Mouse (Mus musculus) cerebellum, adult 8-10 months (tissue): ENCODE data around the gene Senp7.
A peak's percentile ranks its signal among the peaks of the same experiment; 100 is the strongest.
"Not testable (repeated sequence)": the region's sequence is repeated elsewhere in the genome, so short reads cannot be mapped to it uniquely, and the experiment has no call there.

ENCODE experiments used
- DNase-seq: peaks from one replicate; pipeline ENCODE4 v3.0.0; 2022

Senp7 gene

GRCm38 (mm10) chr16:56048038-56048437 is at the start of gene Senp7:
Gene Senp7, plus strand, starts transcription at chr16:56048338.
- not testable (repeated sequence) for DNase-seq

GRCm38 (mm10) chr16:56006798-56007197 is 41.3 kb upstream of the Senp7 start:
- no peak for DNase-seq

- DNase-seq: no peak
Measured at GRCm38 (mm10) chr16:56008862-56009261, 39.3 kb upstream of the Senp7 start.

GRCm38 (mm10) chr16:56012789-56013743 is 35.1 kb upstream of the Senp7 start:
- DNase-seq: no peak

DNA sequence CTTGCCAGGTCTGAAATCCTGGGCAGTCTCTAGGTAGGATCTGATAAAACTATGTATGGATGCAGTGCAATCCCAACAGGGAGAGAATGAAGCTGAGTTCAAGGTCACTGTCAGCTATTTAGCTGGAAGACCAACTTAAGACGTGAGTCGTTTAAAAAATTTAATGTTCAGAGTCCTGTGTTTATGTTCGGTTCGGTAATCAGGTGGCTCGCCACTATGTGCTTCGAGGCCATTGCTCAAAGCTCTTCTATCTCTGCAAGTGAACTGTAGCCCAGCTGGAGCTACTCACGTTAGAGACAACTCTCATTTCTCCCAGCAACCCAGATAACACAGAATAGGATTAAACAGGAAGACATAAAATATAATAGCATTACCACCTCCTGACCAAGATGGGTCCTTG is 34.1 kb upstream of the Senp7 start:
- no peak for DNase-seq

GRCm38 (mm10) chr16:56019660-56020059 is 28.5 kb upstream of the Senp7 start:
- no peak for DNase-seq

DNA sequence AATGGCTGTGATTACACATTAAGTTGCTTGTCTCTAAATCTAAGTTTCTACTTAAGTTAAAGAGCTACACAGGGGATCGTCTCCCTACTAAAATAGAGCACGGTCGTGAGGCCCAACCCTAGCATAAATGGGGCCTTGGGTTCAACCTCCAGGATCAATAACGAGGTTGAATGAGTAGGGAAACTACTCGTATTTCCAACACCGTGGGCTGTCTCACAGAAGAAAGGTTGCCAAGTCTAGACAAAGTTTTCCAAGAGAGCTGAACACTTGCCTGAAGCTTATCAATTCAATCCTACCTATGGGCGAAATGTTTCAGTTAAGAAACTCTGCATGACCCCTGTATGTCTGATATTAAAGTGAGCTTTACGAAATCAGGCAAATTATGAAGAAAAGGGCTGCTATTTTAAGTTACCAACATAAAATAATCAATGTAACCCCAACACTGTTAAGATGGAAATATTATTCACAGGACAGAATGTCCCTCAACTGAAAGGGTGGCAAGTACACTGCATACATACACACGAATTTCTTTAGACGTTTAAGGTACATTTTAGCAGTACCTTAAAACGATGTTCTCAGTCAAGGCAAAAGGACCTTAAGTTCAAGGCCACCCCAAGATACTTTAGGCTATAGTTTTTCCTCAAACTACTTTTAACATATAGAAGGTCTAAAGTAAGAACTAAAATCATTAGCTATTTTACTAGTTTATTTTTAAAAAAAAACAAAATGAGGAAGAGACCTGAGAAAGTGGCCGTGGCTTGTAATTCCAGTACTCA is 20.1 kb upstream of the Senp7 start:
- no peak for DNase-seq

DNA sequence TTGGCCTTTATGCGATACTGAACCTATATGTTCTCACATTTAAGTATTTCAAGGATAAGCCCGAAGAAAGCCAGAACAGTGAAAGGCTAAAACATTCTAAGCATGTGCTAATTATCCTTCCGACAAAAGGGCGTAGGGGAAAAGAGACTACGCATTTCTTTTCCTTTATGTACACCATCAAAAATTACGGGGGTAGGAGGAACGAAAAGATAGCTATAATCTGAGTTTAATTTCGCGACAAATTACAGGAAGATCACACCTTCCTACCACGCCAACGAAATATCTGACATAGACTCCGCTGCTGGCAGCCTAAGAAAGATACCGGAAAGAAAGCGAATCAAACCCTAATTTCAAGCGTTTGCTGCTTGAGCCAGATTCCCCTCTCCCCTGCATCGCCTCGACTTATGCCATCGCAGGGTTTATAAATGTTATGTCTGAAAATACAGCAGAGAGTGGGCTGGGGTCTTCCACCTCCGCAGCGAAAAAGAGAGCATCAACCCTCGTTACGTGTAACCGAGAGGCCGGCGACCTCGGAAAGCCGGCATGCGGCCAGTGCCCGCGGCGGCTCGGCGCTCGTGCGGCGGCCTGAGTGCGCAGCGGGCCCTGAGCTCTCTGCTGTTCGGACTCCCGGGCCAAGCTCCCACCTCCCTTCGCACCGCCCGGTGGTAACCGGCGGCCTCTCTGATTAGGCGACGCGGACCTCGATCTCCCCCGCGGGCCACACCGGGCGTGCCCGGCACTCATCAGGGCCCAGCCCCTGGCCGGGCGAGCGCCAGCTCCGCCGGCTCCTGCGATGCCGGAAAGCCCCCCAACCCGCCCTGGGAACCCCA is 19.2 kb upstream of the Senp7 start:
- no peak for DNase-seq

DNA sequence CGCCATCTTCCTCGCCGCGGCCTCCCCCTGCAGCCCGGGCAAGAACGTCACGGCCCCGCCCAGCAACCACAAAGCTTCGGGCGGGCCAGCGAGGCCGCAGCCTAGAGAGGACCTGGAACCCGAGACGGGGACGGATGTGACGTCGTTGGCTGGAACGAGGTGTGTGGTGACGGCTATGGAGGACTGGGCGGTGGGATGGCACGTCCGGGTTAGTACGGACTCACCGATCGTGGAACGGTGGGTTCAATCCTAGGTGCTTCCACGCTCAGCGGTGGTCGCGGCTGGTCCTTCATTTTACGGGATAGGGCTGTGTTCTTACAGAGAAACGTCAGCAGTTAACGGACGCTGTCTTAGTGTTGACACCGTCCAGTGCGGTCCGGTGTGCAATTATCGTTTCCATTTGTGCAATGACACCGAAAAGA is 18.5 kb upstream of the Senp7 start, which contains the start of gene Pcnp:
Pcnp (minus strand) TSS at position 79 of the 422 bp plus-strand sequence.
- peak; percentile 96 for DNase-seq

DNA sequence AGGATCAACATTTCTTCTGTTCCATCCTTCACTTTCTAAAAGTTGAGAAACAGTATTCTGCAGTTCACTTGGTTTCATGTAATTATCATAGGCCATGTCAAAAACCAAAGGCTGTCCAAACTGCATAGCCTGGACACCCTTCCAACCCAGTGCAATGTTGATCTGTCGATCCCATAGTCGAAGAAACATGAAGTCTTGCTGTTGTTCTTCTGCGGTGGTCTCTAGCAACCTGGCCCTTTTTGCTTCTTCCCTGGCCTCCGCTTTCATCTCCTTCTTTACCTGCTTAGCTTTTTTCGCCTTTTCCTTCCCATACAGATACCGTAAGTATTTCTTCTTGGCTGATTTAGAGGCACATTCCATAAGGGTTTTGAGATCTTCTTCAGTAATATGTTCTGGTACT is 13.6 kb upstream of the Senp7 start:
- no peak for DNase-seq

DNA sequence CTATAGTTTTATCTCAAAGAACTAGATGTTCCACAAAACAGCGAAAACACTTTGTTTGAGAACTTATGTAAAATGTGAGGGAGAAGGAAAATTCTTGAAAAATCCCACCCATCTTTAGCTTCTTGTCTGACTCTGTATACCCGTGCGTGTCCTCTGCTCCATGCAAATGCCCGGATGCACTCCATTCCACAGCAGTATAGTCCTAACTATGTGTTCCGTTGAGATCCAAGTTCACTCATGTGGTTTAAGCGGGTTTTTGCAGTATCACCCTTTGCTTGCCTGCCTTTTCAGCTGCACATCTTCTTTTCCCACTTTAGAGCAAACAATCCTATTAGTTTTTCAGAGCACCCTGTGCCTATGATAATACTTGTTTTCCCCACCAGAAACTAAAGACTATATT is 11.6 kb upstream of the Senp7 start:
- DNase-seq: no peak

GRCm38 (mm10) chr16:56037138-56038010 is 10.8 kb upstream of the Senp7 start, which contains the start of gene Trmt10c:
Gene Trmt10c, minus strand, starts transcription at chr16:56037819.
- peak; percentile 91 for DNase-seq

DNA sequence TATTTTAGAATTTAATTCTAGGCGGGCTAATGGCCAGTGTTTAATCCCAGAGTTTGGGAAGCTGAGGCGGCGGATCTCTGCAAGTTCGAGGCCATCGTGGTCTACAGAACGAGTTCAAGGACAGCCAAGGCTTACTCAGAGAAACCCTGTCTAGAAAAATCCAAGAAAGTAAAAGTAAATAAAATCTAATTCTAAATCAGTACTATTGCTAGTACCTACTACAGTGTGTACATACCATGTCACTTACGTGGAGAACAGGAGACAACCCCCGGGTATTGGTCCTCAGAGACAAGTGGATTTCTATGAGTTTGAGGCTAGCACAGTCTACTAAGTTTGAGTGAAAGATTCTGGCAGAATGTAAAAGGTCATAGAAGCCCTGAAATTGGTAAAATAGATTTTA is 10.0 kb upstream of the Senp7 start:
- DNase-seq: no peak

DNA sequence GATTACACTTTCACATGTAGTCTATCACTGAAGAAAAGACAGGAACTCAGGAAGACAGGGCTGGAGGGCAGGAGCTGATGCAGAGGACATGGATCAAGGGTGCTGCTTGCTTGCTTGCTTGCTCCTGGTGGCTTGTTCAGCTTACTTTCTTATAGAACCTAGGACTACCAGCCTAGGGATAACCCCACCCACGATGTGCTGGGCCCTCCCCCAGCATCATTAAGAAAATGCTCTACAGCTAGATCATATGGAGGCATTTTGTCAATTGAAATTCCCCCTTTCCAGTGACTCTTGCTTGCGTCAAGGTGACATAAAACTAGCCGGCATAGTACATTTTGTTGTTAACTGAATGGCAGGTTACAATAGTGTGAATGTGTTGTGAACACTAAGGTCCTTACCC is 7.8 kb downstream of the Senp7 start:
- no peak for DNase-seq

- DNase-seq: no peak
Measured at GRCm38 (mm10) chr16:56056944-56057590, 8.9 kb downstream of the Senp7 start.

- no peak for DNase-seq
Measured at GRCm38 (mm10) chr16:56058151-56058550, 10.0 kb downstream of the Senp7 start.

DNA sequence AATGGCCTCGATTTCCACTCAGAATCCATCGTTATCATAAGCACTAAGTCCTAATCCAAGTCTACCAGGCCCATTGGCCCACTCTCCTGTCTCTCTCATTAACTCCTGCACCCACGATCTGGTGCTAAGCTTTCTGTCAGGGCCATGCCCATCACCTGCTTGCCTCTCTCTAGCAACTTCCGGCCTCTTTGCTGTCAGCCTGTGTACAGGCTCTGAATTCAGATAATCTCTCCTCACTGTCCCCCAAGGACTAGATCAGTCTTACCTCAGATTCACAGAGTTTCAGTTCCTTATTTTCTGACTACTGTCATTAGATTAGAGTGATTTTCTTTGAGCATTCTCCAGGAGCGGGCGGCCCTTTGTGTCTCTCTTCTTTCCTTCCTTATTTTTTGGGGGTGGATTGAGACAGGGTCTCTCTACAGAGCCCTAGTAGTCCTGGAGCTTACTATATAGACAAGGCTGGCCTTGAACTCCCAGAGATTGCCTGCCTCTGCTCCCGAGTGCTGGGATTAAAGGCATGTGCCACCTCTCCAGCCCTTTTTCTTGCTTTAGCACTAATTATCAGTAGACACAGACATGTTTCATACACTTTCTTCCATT is 14.0 kb downstream of the Senp7 start:
- DNase-seq: no peak

DNA sequence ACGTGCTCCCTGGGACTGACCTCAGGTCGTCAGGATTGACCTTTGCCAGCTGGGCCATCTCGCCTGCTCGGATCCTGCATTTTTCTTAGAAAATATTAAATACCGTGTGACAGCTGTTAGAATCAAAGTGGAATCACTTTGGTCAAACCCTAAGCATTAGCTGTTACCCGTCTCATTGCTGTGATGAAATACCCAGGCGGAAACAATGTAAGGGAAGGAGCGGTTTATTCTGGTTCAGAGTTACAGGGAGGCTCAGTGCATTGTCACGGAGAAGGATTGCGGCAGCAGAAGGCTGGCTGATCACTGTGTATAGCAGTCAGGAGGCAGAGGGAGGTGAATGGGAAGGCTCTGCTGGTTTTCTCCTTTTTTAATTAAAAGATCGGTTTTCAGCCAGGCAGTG is 14.8 kb downstream of the Senp7 start:
- DNase-seq: no peak

- peak; percentile 49 for DNase-seq
Measured at GRCm38 (mm10) chr16:56064334-56064990, 16.3 kb downstream of the Senp7 start.

GRCm38 (mm10) chr16:56066113-56066512 is 18.0 kb downstream of the Senp7 start:
- no peak for DNase-seq
